Mouse (Mus musculus): ENCODE data around the gene Calhm1.
"Not testable (repeated sequence)": the region's sequence is repeated elsewhere in the genome, so short reads cannot be mapped to it uniquely, and the experiment has no call there.

The Calhm1 gene

GRCm38 (mm10) chr19:47153767-47154166 is 9.7 kb upstream of the Calhm1 start:
- CTCF ChIA-PET = no interaction called here

- CTCF ChIA-PET = no interaction called here
These were observed 8.0 kb upstream of the Calhm1 start for GRCm38 (mm10) chr19:47152062-47152369.

GRCm38 (mm10) chr19:47151332-47152061 is 7.4 kb upstream of the Calhm1 start:
- CTCF ChIA-PET = no interaction called here

GRCm38 (mm10) chr19:47149854-47150253 is 5.8 kb upstream of the Calhm1 start:
- CTCF ChIA-PET = interaction anchor here (0.5 to 0.9 kb wide), 4 partner anchors 14 to 37 kb away, joined by 3 to 6 read pairs (median 4); no protein-coding TSS in a partner anchor

GRCm38 (mm10) chr19:47148267-47148847 is 4.3 kb upstream of the Calhm1 start:
- CTCF ChIA-PET = interaction anchor here (0.9 to 1.2 kb wide), 2 partner anchors 20 to 26 kb away, joined by 4 read pairs; no protein-coding TSS in a partner anchor

- CTCF ChIA-PET = interaction anchor here (0.6 kb wide), 1 partner anchor 64 kb away, joined by 6 read pairs; no protein-coding TSS in a partner anchor
These were observed 1.6 kb downstream of the Calhm1 start for GRCm38 (mm10) chr19:47142438-47142837.

GRCm38 (mm10) chr19:47139611-47140010 is 4.4 kb downstream of the Calhm1 start:
- CTCF ChIA-PET = not testable (repeated sequence)

GRCm38 (mm10) chr19:47137771-47138421 is 6.2 kb downstream of the Calhm1 start, which contains the start of gene Calhm2:
TSS of gene Calhm2 (minus strand) at chr19:47138294.
- CTCF ChIA-PET = interaction anchor here (0.7 to 1.3 kb wide), 4 partner anchors 15 to 791 kb away, joined by 3 to 20 read pairs (median 8); no protein-coding TSS in a partner anchor

GRCm38 (mm10) chr19:47137051-47137581 is 6.9 kb downstream of the Calhm1 start:
- CTCF ChIA-PET = no interaction called here

- CTCF ChIA-PET = interaction anchor here (0.7 kb wide), 1 partner anchor 13 kb away, joined by 5 read pairs; no protein-coding TSS in a partner anchor
These were observed 7.9 kb downstream of the Calhm1 start for GRCm38 (mm10) chr19:47136170-47136569.

- CTCF ChIA-PET = interaction anchor here (0.7 to 1.1 kb wide), 3 partner anchors 10 to 14 kb away, joined by 3 to 5 read pairs (median 3); no protein-coding TSS in a partner anchor
These were observed 8.5 kb downstream of the Calhm1 start for GRCm38 (mm10) chr19:47135568-47135967.

GRCm38 (mm10) chr19:47133161-47133560 is 10.9 kb downstream of the Calhm1 start:
- CTCF ChIA-PET = interaction anchor here (0.6 to 1.5 kb wide), 4 partner anchors 10 to 379 kb away, joined by 3 to 9 read pairs (median 4); no protein-coding TSS in a partner anchor

GRCm38 (mm10) chr19:47130551-47131125 is 13.4 kb downstream of the Calhm1 start:
- CTCF ChIA-PET = no interaction called here

- CTCF ChIA-PET = interaction anchor here (0.6 kb wide), 1 partner anchor 261 kb away, joined by 5 read pairs; no protein-coding TSS in a partner anchor
These were observed 15.2 kb downstream of the Calhm1 start for GRCm38 (mm10) chr19:47128835-47129234.

GRCm38 (mm10) chr19:47128164-47128563 is 15.9 kb downstream of the Calhm1 start:
- CTCF ChIA-PET = interaction anchor here (0.9 kb wide), 1 partner anchor 19 kb away, joined by 3 read pairs; no protein-coding TSS in a partner anchor

- CTCF ChIA-PET = interaction anchor here (0.6 to 1.6 kb wide), 6 partner anchors 10 to 46 kb away, joined by 3 to 10 read pairs (median 4); no protein-coding TSS in a partner anchor
These were observed 21.3 kb downstream of the Calhm1 start for GRCm38 (mm10) chr19:47122802-47123201.

GRCm38 (mm10) chr19:47121054-47121453 is 23.0 kb downstream of the Calhm1 start:
- CTCF ChIA-PET = interaction anchor here (0.6 to 2.1 kb wide), 4 partner anchors 12 to 626 kb away, joined by 3 to 11 read pairs (median 7); partner anchors contain the start of gene Calhm2

- CTCF ChIA-PET = no interaction called here
These were observed 25.4 kb downstream of the Calhm1 start for GRCm38 (mm10) chr19:47118634-47119033.

- CTCF ChIA-PET = no interaction called here
These were observed 39.3 kb downstream of the Calhm1 start for GRCm38 (mm10) chr19:47104641-47105271.

- CTCF ChIA-PET = no interaction called here
These were observed 43.0 kb downstream of the Calhm1 start for GRCm38 (mm10) chr19:47101080-47101479.

All from spleen, embryonic (tissue).